Mouse (Mus musculus) thymus, adult 2 months (tissue): ENCODE measurements around the gene Tap1.

Experiments used
- CTCF ChIP-seq: fragments of 200-500 bp; IDR thresholded peaks from 2 replicates; pipeline ENCODE4 v1.5.1; 2012; ENCODE audit warnings: mild to moderate bottlenecking, control low read depth, low read length, moderate library complexity, borderline replicate concordance; ENCODE audit not compliant: control insufficient read depth, poor library complexity, insufficient read depth; ENCODE audit errors: extremely low read depth
- POLR2A ChIP-seq: fragments of 200-500 bp; IDR thresholded peaks from 2 replicates; pipeline ENCODE4 v1.6.1; 2012; ENCODE audit warnings: mild to moderate bottlenecking, low read length, control low read depth, moderate library complexity; ENCODE audit not compliant: control insufficient read depth, poor library complexity, insufficient read depth; ENCODE audit errors: extremely low read depth

- TF ChIP-seq POLR2A (no peak), CTCF (no peak)
These were observed 7.4 kb downstream of the Tap1 start for GRCm38 (mm10) chr17:34194723-34195122.
